Mouse (Mus musculus) midbrain, embryonic 14.5 days (tissue): ENCODE results near the gene Sult1e1. TPM values are rescaled to one million over a fixed set of nuclear protein-coding genes. Genes with fewer than 3 reads are reported as not detected.

ENCODE experiments used
- ATAC-seq: fragments of 200-750 bp; cut with Nextera tagmentation; 2 replicates; pipeline ENCODE4 v1.8.0; 2017; ENCODE audit warnings: moderate number of reproducible peaks, moderate library complexity; ENCODE audit not compliant: low FRiP score, low TSS enrichment
- DNase-seq: peaks from one replicate; pipeline ENCODE4 v3.0.0-alpha.2; 2015
- H3K27ac ChIP-seq: fragments of 300-500 bp; sonication (generic); replicated peaks from 2 replicates; pipeline ENCODE4 v1.5.1; 2014; ENCODE audit warnings: mild to moderate bottlenecking, low read depth, low read length, moderate library complexity
- H3K27me3 ChIP-seq: fragments of 300-500 bp; sonication (generic); 2 replicates; pipeline ENCODE4 v1.6.1; 2014; ENCODE audit warnings: low read length, control low read depth, mixed read lengths; ENCODE audit not compliant: control insufficient read depth, insufficient read depth
- H3K36me3 ChIP-seq: fragments of 300-500 bp; sonication (generic); 2 replicates; pipeline ENCODE4 v1.6.1; 2014; ENCODE audit warnings: low read length, control low read depth; ENCODE audit not compliant: control insufficient read depth, insufficient read depth
- H3K4me1 ChIP-seq: fragments of 300-500 bp; sonication (generic); 2 replicates; pipeline ENCODE4 v1.6.1; 2014; ENCODE audit warnings: mild to moderate bottlenecking, antibody characterized with exemption, low read length, control low read depth; ENCODE audit not compliant: control insufficient read depth, insufficient read depth
- H3K4me2 ChIP-seq: fragments of 300-500 bp; sonication (generic); 2 replicates; pipeline ENCODE4 v1.6.1; 2014; ENCODE audit warnings: mild to moderate bottlenecking, low read length, moderate library complexity
- H3K4me3 ChIP-seq: fragments of 300-500 bp; sonication (generic); replicated peaks from 2 replicates; pipeline ENCODE4 v1.5.1; 2014; ENCODE audit warnings: low read depth, low read length
- H3K9ac ChIP-seq: fragments of 300-500 bp; sonication (generic); replicated peaks from 2 replicates; pipeline ENCODE4 v1.6.1; 2014; ENCODE audit warnings: mild to moderate bottlenecking, low read length, moderate library complexity
- H3K9me3 ChIP-seq: fragments of 300-500 bp; sonication (generic); 2 replicates; pipeline ENCODE4 v1.6.1; 2016; ENCODE audit warnings: low read length, control low read depth, mixed read lengths; ENCODE audit not compliant: control insufficient read depth
- WGBS: fragments of 180-500 bp; shearing (Covaris S2); extraction: QIAGEN DNeasy Blood & Tissue Kit; methylation state at CpG from one replicate; pipeline ENCODE4 v1.1.7; 2014; 5-methylcytosine and 5-hydroxymethylcytosine counted together
- polyA plus RNA-seq: library from polyadenylated mRNA; unstranded; fragments of >200 nt; fragmentation: Nextera tagmentation; extraction: Ambion mirVana; gene quantifications from 2 replicates; pipeline ENCODE4 v1.2.1, GENCODE M21; 2014

Gene Sult1e1
- polyA plus RNA-seq = not detected in 2 replicates

GRCm38 (mm10) chr5:87591494-87591893 lies at the start of gene Sult1e1:
Gene Sult1e1 (minus strand): TSS chr5:87591594.
- H3K36me3 ChIP-seq = no peaks in the 10 kb centered on the region
- H3K4me3 ChIP-seq = no peak within 1 kb of the TSS
- H3K27ac ChIP-seq = no peak within 1 kb of the TSS
- H3K27me3 ChIP-seq = no peaks in the 10 kb centered on the region
- no peaks in the 10 kb centered on the region for H3K9me3 ChIP-seq
- no peak for ATAC-seq
- H3K9ac ChIP-seq = no peak within 1 kb of the TSS
- no peaks in the 10 kb centered on the region for H3K4me1 ChIP-seq
- no peak for DNase-seq
- H3K4me2 ChIP-seq = no peak within 1 kb of the TSS
- 80% methylated on average over 5 of the region's 5 CpGs for WGBS

- Histone ChIP-seq H3K9ac (no peak overlapping the region), H3K27ac (no peak overlapping the region), H3K4me1 (no peaks in the 10 kb centered on the region), H3K4me3 (no peak overlapping the region), H3K4me2 (no peak overlapping the region), H3K36me3 (no peaks in the 10 kb centered on the region), H3K9me3 (no peaks in the 10 kb centered on the region), H3K27me3 (no peaks in the 10 kb centered on the region)
- ATAC-seq (no peak), DNase-seq (no peak)
These were observed 31.3 kb upstream of the Sult1e1 start for GRCm38 (mm10) chr5:87622681-87623080.

GRCm38 (mm10) chr5:87615128-87615390 lies 23.7 kb upstream of the Sult1e1 start:
- Histone ChIP-seq H3K4me3 (no peak overlapping the region), H3K27ac (no peak overlapping the region), H3K27me3 (no peaks in the 10 kb centered on the region), H3K4me1 (no peaks in the 10 kb centered on the region), H3K4me2 (no peak overlapping the region), H3K9me3 (no peaks in the 10 kb centered on the region), H3K36me3 (no peaks in the 10 kb centered on the region), H3K9ac (no peak overlapping the region)
- no peak for DNase-seq
- no peak for ATAC-seq
- WGBS = 90% methylated on average over 2 of the region's 2 CpGs

DNA sequence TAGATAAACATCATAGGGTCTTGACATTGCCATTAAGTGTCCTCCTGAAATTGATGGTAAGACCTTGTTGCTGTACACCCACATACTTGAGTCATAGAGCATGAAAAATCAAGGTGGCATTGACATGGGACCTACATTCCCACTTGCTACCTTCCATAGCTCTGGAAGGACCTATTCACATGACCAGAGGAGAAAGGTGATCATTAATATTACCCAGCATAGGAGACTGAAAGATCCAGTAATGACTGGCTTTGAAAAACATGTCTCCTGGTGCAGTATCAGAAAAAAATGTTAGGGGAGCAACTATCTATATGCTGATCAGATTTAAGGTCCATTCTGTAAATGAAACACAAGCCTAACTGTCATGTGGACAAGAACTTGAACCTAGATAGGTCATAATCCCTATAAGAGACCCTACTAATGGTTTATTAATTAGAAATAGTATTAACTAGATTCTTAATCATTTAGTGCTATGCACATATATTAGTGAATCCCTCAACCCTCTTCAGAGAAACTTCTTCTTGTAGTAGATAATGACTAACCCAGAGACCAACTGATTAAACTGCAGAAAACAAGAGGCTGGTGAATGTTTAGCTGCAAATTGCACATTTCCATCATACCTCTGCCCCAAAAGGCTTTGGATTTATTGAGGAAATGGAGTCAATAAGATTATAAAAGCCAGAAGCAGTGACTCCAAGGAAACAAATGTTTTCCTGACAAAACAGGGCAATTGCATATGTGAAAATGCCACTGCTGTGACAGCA lies 23.2 kb upstream of the Sult1e1 start:
- Histone ChIP-seq H3K27ac (no peak overlapping the region), H3K27me3 (no peaks in the 10 kb centered on the region)

GRCm38 (mm10) chr5:87601018-87601417 lies 9.6 kb upstream of the Sult1e1 start:
- H3K4me1 ChIP-seq = no peaks in the 10 kb centered on the region
- no peak for ATAC-seq
- no peaks in the 10 kb centered on the region for H3K27me3 ChIP-seq
- H3K36me3 ChIP-seq = no peaks in the 10 kb centered on the region
- no peak overlapping the region for H3K9ac ChIP-seq
- H3K4me2 ChIP-seq = no peak overlapping the region
- no peak for DNase-seq
- H3K27ac ChIP-seq = no peak overlapping the region
- H3K4me3 ChIP-seq = no peak overlapping the region
- H3K9me3 ChIP-seq = no peaks in the 10 kb centered on the region
- WGBS = 89% methylated on average over 3 of the region's 3 CpGs

More for the DNA sequence above, 23.2 kb upstream of the Sult1e1 start:
- H3K4me2 ChIP-seq = no peak overlapping the region
- no peaks in the 10 kb centered on the region for H3K36me3 ChIP-seq
- no peak overlapping the region for H3K4me3 ChIP-seq
- H3K4me1 ChIP-seq = no peaks in the 10 kb centered on the region
- ATAC-seq (no peak), DNase-seq (no peak)
- no peaks in the 10 kb centered on the region for H3K9me3 ChIP-seq
- no peak overlapping the region for H3K9ac ChIP-seq

DNA sequence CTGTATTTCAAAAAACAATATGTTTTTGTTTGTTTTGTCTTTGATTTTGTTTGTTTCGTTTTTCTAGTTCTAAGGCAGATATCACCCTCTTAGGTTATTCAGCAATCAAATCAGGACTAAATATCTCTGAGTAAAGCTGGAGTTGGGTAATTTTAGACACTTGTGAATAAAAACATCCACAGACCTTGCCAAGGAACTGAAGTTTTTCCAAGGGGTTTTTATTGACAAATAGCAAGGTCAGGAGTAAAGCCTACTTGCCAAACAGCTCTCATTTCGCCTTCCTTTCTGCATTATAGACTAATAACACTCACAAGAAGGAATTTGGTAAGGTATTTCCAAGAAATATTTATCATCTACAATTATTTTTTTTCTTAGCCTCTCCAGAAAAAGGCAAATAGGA lies 6.5 kb upstream of the Sult1e1 start:
- H3K9me3 ChIP-seq = no peaks in the 10 kb centered on the region
- no peaks in the 10 kb centered on the region for H3K36me3 ChIP-seq
- no peaks in the 10 kb centered on the region for H3K4me1 ChIP-seq
- no peak overlapping the region for H3K27ac ChIP-seq
- no peaks in the 10 kb centered on the region for H3K27me3 ChIP-seq
- H3K4me3 ChIP-seq = no peak overlapping the region
- no peak overlapping the region for H3K4me2 ChIP-seq
- DNase-seq (no peak), ATAC-seq (no peak)
- 80% methylated on average over 2 of the region's 2 CpGs for WGBS
- H3K9ac ChIP-seq = no peak overlapping the region

GRCm38 (mm10) chr5:87589916-87590315 lies 1.5 kb downstream of the Sult1e1 start:
- no peak overlapping the region for H3K27ac ChIP-seq
- H3K4me3 ChIP-seq = no peak overlapping the region
- no peak overlapping the region for H3K9ac ChIP-seq
- H3K36me3 ChIP-seq = no peaks in the 10 kb centered on the region
- no peak for DNase-seq
- no peak overlapping the region for H3K4me2 ChIP-seq
- ATAC-seq = no peak
- 96% methylated on average over 2 of the region's 2 CpGs for WGBS
- H3K9me3 ChIP-seq = no peaks in the 10 kb centered on the region
- H3K4me1 ChIP-seq = no peaks in the 10 kb centered on the region
- no peaks in the 10 kb centered on the region for H3K27me3 ChIP-seq

DNA sequence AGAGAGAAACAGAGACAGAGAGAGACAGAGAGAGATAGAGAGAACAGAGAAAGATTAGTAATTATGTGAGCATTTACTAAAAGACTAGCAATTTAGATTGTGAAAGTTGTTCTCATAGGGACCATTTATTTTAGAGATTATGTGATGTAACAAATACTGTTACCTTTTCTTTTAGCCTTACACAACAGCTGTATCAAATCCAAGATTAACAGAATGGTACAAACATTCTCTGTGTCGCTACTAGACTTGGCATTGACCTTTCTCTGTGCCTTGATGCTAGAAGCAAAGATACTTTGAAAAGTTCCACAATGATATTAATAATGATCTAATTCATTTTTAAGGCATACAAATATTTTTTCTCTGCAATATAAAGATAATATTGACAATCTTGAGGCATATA lies 11.0 kb downstream of the Sult1e1 start:
- H3K4me2 ChIP-seq = no peak overlapping the region
- no peaks in the 10 kb centered on the region for H3K27me3 ChIP-seq
- ATAC-seq = no peak
- no peak overlapping the region for H3K9ac ChIP-seq
- no peaks in the 10 kb centered on the region for H3K9me3 ChIP-seq
- DNase-seq = no peak
- 91% methylated on average over 1 of the region's 1 CpGs for WGBS
- no peaks in the 10 kb centered on the region for H3K36me3 ChIP-seq
- H3K4me3 ChIP-seq = no peak overlapping the region
- H3K4me1 ChIP-seq = no peaks in the 10 kb centered on the region
- no peak overlapping the region for H3K27ac ChIP-seq

DNA sequence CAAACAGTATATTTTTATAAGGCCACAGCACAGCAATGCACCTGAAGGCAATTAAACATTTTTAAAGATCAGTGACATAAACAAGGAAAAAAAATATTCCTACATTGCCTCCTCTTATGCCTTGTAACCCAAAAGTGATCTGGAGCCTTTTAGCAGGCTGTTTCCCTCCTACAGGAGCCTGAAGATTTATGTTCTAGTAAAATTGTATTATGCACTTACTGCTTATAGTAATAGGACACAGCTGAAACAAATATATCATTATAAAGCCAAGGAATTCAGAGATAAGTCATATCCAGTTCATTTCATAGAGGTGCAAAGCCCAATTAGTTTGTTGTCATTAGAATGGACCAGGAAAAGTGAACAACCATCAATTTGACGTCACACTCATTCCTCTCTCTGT lies 17.2 kb downstream of the Sult1e1 start:
- no peaks in the 10 kb centered on the region for H3K27me3 ChIP-seq
- no peak overlapping the region for H3K9ac ChIP-seq
- no peaks in the 10 kb centered on the region for H3K9me3 ChIP-seq
- no peak for ATAC-seq
- H3K4me3 ChIP-seq = no peak overlapping the region
- H3K4me1 ChIP-seq = no peaks in the 10 kb centered on the region
- no peaks in the 10 kb centered on the region for H3K36me3 ChIP-seq
- 73% methylated on average over 1 of the region's 1 CpGs for WGBS
- no peak for DNase-seq
- H3K4me2 ChIP-seq = no peak overlapping the region
- H3K27ac ChIP-seq = no peak overlapping the region
